Mouse (Mus musculus) left cerebral cortex, postnatal 25 days (tissue): ENCODE measurements at regions not wholly inside any gene's neighbourhood (a gene's known extent, or its start where the extent isn't known, plus 50 kb on each side); places are given as distances from the start of the nearest gene placed in this dataset.
"Not testable (repeated sequence)": the region's sequence is repeated elsewhere in the genome, so short reads cannot be mapped to it uniquely, and the experiment has no call there.

Source experiments
- DNase-seq, 2 experiments: peaks; one replicate each; pipeline ENCODE4 v3.0.0; 2022; ENCODE audit warnings: low spot score in 2 of 2, mixed read lengths in 1 of 2
- intact Hi-C: fragments of 180-260 bp; cut with DNase I; formaldehyde crosslinking; loops from one replicate; pipeline ENCODE4 v1.15.1; 2025

DNA sequence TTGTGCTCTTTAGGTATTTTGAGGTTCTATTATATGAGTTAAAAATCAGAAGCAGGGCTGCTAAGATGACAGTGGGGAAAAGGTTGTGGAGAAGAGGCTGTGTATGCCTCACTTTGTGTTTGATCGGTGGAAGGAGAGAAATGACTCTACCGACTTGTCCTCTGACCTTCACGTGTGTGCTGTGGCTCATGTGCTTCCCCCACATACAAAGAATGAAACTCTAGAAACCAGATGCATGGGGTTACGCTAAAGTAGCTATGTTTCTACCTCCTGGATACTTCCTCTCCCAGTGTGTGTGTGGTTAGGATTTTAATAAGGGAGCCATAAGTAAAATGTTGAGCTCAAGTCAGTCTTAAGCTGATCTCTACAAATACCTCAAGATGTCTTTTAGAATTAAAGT, 148.1 kb upstream of the 1700056E22Rik start:
- intact Hi-C loops = no loop called here
- no peak for DNase-seq

DNA sequence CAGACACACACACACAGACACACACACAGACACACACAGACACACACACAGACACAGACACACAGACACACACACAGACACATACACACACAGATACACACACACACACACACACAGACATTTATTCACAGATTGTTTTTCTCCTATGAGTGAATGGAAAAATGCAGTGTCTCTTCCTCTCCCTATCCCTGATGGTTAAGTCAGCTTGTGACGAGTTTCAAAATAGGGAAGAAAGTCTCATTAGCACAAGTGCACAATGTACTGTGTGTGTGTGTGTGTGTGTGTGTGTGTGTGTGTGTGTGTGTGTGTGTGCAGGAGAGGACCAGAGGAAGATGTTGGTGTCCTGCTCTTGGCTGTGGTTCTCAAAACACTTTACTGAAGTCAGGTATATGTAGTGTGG, 140.3 kb upstream of the 1700056E22Rik start:
- DNase-seq, intact Hi-C loops: not testable (repeated sequence)

DNA sequence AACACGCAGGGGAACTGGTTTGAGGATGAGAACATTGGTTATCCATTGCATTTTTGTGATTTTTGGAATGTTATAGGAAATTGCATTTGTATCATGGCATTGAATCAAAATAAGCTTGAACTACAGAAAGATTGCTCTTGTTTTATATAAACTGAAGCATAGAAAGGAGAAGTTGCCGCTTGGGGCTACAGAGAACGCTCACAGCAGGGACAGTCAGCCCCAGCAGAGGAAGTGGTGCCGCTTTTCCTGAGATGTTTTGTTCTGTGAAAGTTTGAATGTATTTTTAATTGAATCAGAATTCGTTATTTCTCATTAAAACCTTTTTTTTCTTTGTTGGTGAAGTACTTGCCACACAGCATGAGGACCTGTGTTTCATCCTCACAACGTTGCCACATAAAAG, 139.6 kb upstream of the 1700056E22Rik start:
- intact Hi-C loops = no loop called here
- no peak for DNase-seq

DNA sequence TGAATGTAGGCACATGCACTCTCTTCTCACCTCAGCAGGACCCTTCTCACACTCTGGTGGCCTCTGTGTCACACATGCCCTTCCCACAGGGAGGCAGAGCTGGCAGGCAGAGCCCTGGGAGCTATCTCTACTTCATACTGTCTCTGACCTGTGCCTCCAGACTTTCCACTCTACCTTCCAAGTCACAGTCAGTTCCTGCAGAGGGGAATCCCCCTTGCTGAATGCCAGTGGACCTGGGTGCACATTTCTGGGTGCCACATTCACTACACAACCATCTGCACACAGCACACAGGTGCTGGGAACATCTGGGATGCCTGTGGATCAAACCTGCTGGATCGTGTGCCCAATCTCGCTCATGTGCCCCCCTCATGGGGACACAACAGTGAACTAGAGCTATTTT, 138.9 kb upstream of the 1700056E22Rik start:
- DNase-seq = no peak
- intact Hi-C loops = no loop called here

DNA sequence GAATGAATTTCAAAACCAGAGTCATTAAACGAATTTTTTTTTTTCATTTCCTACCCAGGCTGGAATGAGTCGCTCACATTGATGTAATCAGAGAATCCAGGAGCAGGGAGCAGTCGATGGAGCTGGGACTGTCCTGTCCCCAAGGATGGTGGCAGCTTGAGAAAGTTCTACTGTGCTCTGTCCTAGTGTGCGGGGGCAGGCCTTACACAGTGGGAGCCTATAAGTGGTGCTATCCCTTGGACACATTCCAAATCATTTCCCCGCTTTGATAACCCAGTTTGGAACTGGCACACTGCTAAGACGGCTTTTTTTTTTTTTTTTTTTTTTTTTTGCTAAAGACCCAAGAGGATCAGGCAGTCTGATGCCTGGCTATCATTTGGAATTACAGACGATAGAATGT, 137.5 kb upstream of the 1700056E22Rik start:
- intact Hi-C loops = no loop called here
- DNase-seq = no peak

DNA sequence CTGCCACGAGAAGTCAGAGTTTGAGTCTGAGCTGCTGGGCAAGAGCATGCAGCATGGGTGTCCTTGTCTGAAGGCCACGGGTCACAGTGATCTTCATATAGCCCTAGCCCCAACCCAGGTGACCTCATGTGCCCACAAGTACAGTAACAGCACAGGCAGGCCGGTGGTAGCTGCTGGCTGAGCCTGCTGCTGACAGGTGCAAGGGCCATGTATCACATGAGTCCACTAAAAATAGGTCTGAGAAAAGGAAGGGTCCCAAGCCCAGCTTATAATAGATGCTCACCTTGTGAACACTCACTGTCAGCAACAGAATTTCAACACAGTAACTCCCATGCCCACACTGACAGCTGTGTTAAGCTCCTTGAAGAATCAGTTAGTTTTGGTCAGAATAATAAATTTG, 136.8 kb upstream of the 1700056E22Rik start:
- intact Hi-C loops = no loop called here
- no peak for DNase-seq

DNA sequence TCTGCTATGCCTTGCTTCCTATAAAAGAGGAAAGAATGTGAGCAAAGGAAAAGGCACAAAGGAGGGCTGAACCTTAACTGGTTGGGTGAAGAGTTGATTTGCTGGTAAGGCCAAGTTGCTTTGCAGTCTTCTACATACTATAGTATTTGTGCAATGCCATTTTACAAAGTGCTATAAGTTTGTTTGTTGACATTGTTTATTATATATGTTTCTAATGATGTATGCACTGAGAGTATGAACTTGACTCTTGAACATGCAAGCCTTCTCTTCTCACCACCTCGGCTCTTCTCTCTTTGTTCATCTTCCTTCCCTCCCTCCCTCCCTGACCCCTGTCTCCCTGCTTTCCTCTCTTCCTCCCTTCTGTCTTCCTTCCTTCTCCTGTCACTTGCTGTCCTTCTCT, 135.9 kb upstream of the 1700056E22Rik start:
- no peak for DNase-seq
- intact Hi-C loops = no loop called here

DNA sequence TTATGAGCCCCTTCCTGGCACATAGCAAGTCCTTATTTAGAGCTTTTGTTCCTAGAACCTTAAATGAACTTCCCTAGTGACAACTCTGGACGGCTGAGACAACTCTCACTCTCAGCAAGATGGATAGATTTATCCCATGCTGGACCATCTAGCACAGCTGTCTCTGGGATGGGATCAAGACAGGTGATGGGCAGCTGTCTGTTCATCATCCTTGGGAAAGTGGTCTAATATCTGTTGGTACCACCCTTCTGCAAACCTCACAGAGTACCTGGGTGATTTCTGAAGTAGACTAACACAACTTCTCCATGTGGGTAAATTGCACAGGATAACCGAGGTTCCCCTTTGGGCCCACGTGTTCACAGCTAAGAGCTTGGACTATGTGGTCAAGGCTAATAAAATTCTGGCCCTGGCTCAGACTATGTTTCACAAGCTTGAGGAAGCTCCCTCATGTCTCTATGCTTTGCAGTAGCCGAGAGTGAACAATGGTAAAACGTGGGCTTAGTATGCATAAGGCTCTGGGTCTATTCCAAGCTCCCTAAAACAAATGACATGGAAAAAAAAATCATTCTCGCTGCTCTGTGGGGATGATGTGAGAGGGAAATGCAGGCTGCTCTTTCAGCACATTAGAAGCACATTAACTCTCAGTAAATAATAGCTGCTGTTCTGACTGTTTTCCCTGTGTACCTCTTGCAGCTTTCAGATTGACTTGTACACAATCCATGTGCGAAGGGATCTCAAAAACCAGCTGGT, 135.1 kb upstream of the 1700056E22Rik start:
- peak in 1 of 2 experiments; percentile 47 for DNase-seq
- intact Hi-C loops = no loop called here

DNA sequence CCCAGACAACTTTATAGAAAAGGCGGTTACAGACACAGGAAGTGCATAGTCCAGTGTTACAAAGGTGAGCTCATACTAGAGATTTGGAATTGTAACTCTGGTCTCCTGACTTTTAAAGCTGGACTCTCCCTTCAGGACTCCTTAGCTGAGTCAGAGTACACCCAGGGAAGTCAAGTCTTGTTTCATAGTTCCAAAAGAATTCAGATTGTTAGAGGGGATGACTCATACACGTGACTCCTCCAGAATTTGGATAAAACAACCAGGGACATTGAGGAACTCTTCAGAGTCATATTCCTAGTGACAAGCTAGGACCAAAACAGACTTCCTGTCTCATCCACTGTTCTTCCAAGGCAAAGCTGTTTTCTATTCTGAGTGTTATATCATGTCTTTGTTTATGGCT, 132.8 kb upstream of the 1700056E22Rik start:
- DNase-seq = no peak
- intact Hi-C loops = no loop called here

DNA sequence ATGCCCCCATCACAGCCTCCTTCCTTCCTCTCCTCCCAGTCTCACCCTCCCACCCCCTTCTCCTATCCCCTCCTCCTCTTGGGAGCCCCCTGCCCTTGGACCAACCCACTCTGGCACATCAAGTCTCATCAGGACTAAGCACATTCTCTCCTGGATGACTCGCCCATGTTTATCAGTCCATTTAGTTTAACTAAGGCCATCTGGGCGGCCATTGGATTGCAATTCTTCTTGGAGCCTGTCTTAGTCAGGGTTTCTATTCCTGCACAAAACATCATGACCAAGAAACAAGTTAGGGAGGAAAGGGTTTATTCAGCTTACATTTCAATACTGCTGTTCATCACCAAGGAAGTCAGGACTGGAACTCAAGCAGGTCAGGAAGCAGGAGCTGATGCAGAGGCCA, 128.4 kb upstream of the 1700056E22Rik start:
- intact Hi-C loops, DNase-seq: not testable (repeated sequence)

DNA sequence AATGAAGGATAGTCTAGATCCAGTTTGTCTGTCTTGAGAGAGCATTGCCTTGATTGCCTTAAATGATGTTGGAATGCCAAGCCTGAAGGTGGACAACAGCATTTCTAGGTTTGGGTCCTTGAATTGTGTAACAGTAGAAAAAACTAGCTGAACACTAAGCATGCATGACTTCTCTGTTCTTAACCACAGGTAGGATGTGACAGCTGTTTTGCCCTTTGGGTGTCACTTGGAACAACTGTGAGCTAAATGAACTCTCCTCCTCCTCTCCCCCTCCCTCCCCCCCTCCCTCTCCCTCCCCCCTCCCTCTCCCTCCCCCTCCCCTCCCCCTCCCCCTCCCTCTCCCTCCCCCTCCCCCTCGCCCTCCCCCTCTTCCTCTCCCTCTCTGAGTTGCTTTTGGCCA, 113.6 kb upstream of the 1700056E22Rik start:
- intact Hi-C loops = no loop called here
- no peak for DNase-seq

DNA sequence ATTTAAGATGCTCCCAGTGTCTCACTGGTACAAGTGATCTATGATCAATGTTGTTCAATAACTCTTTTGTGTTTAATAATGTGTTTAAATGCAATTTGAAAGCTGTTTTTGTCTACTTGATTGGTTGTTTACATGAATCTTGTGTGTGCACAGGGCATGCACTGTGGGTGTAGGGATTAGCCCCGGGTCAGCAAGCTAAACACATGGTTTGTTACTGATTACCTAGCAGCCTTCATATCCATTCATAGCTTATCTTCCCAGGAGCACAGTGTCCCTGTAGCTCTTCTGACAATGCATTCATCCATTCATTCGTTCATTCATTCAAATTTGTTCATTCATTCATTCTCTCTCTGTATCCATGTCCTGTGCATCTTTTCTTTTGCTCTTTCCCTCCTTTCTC, 108.9 kb upstream of the 1700056E22Rik start:
- intact Hi-C loops = no loop called here
- no peak for DNase-seq

DNA sequence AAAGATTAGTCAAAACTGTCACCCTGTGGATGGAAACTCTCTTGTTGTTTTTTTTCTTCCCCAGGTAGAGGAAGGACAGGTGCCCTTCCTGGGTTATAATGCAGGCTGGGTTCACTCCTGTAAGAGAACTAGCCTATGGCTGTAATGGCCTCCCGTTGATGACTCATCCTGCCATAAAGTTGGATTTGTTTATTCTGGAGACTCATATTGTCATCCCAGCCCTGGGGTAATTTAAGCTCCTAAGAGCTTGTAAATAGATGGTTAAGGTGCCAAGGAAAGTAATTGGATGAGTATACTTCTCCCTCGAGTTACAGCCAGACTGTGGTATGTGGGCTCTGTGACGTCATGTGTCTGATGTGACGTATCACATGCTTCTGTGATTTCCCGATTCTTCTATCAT, 106.4 kb upstream of the 1700056E22Rik start:
- intact Hi-C loops = no loop called here

DNA sequence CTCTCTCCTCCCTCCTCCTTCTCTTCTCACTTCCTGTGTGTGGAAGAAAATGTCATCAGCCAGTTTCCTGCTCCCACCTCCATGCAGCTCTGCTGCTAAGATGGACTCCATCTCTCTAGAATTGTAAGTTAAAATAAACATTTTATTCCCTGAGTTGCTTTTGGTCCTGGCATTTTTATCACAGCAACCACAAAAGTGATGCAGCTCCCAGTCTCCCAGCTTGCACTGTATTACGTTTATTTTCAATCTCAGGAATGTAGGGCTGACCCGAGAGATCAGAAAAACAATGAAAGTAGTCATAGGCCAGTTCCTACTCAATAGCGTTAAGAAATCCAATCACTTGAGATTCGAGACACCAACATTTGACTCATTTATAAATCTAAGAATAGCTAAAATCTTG, 106.0 kb upstream of the 1700056E22Rik start:
- intact Hi-C loops = no loop called here
- no peak for DNase-seq

More for the DNA sequence above, 106.4 kb upstream of the 1700056E22Rik start:
- no peak for DNase-seq

DNA sequence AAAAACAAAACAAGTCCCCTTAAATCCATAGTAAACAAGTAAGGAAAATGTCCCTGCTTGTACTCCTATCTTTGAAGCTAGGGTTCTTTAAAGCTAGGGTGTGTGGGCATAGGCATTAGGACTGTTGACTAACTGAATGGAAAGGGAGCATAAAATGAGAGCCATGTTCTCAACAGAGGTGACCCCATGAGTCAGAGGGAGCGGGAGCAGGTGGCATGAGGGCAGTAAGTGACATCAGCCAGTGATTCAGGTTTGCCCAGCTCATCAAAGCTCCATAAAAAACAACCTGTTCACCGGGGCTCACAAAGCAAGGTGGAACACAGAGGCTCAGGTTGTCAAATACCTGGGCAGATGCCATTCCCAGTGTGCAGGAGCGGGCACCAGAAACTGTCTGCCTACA, 104.6 kb upstream of the 1700056E22Rik start:
- DNase-seq = no peak
- intact Hi-C loops = no loop called here

DNA sequence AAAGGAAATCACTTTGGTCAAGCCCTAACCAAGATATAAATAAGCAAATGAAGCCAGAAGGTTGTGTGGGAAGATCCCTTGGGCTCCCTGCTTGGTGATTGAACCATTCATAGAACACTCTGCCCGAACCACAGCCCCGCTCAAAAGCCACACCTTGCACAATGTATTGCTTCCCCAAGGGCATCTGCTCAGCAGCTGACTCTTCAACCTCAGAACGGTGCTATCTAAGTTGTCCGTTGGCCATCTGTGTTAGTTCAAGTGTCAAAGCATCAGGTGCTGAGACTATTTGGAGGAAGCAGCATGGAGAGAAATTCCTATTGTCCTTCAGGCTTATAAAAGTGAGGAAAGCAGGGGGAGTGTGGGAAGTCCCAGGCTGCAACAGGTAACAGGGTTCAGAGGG, 96.8 kb upstream of the 1700056E22Rik start:
- intact Hi-C loops = no loop called here
- no peak for DNase-seq

DNA sequence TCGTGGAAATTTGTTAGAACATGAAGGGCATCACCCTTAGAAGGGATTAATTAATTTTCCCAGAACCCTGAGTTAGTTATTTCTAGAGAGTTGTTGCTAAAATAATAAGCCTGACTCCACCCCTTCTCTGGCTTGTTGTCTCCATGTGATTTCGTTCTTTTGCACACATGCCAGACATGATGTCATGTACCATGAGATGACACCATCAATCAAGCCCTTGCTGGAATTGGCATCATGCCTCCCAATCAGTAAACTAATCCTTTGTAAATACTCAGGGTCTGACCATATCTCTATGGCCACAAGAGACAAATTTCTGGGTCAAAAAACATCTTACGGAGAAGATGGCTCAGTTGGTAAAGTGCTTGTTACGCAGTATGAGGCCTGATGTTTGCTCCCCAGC, 93.2 kb upstream of the 1700056E22Rik start:
- no peak for DNase-seq
- intact Hi-C loops = no loop called here

DNA sequence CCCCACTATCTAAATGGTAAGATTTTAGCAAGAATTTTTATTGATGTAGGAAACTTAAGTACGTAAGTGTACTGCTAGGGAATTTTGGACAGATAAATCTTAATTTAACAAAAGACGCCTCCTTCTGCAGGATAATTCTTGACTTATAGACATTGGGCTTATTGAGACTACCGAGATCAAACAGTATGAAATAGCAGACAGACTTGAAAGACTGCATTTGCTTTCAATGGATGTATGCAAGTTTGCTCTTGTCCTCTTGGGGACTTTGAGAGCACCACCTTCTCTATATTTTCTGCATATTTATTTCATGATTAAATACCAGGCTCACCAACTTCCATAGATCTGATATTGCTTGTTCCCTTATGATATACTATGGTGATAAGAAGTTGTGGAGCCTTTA, 92.8 kb upstream of the 1700056E22Rik start:
- DNase-seq = no peak
- intact Hi-C loops = no loop called here
